Mouse (Mus musculus) liver, embryonic 15.5 days (tissue): Measurements from ENCODE around the gene Lcn12. TPM values are rescaled to one million over a fixed set of nuclear protein-coding genes. Genes with fewer than 3 reads are reported as not detected.

Experiments used
- ATAC-seq: fragments of 200-750 bp; cut with Nextera tagmentation; 2 replicates; pipeline ENCODE4 v1.8.0; 2017; ENCODE audit warnings: moderate number of reproducible peaks, mild to moderate bottlenecking, moderate library complexity; ENCODE audit not compliant: insufficient read depth
- H3K27ac ChIP-seq: fragments of 300-500 bp; sonication (generic); replicated peaks from 2 replicates; pipeline ENCODE4 v1.5.1; 2015; ENCODE audit warnings: mild to moderate bottlenecking, inconsistent platforms
- H3K27me3 ChIP-seq: fragments of 300-500 bp; sonication (generic); 2 replicates; pipeline ENCODE4 v1.6.1; 2015; ENCODE audit warnings: mild to moderate bottlenecking, inconsistent platforms
- H3K36me3 ChIP-seq: fragments of 300-500 bp; sonication (generic); replicated peaks from 2 replicates; pipeline ENCODE4 v1.6.1; 2015; ENCODE audit warnings: moderate library complexity, mild to moderate bottlenecking, inconsistent platforms
- H3K4me1 ChIP-seq: fragments of 300-500 bp; sonication (generic); replicated peaks from 2 replicates; pipeline ENCODE4 v1.6.1; 2015; ENCODE audit warnings: inconsistent platforms
- H3K4me2 ChIP-seq: fragments of 300-500 bp; sonication (generic); 2 replicates; pipeline ENCODE4 v1.6.1; 2015; ENCODE audit warnings: moderate library complexity, mild to moderate bottlenecking, inconsistent platforms
- H3K4me3 ChIP-seq: fragments of 300-500 bp; sonication (generic); replicated peaks from 2 replicates; pipeline ENCODE4 v1.5.1; 2015; ENCODE audit warnings: mild to moderate bottlenecking, inconsistent platforms
- H3K9ac ChIP-seq: fragments of 300-500 bp; sonication (generic); 2 replicates; pipeline ENCODE4 v1.6.1; 2015; ENCODE audit warnings: moderate library complexity, mild to moderate bottlenecking, inconsistent platforms
- H3K9me3 ChIP-seq: fragments of 300-500 bp; sonication (generic); replicated peaks from 2 replicates; pipeline ENCODE4 v1.6.1; 2016; ENCODE audit warnings: inconsistent platforms
- WGBS: fragments of 180-500 bp; shearing (Covaris S2); methylation state at CpG from one replicate; pipeline ENCODE4 v1.1.7; 2015; ENCODE audit warnings: mixed read lengths; ENCODE audit not compliant: insufficient replicate concordance; 5-methylcytosine and 5-hydroxymethylcytosine counted together
- polyA plus RNA-seq: library from polyadenylated mRNA; unstranded; fragments of >200 nt; fragmentation: Nextera tagmentation; extraction: Ambion mirVana; gene quantifications from 2 replicates; pipeline ENCODE4 v1.2.1, GENCODE M21; 2015

Lcn12 gene
- polyA plus RNA-seq, 1 experiment from 2014 or later, result not detected

- no peak overlapping the region for H3K4me3 ChIP-seq
- H3K9ac ChIP-seq, result no peak overlapping the region
- no peaks in the 10 kb centered on the region for H3K27me3 ChIP-seq
- H3K4me2 ChIP-seq, result no peak overlapping the region
- peaks cover 48% of the 10 kb centered on the region for H3K4me1 ChIP-seq
- ATAC-seq, result no peak
- H3K36me3 ChIP-seq, result peaks cover 29% of the 10 kb centered on the region
- H3K9me3 ChIP-seq, result no peaks in the 10 kb centered on the region
- no peak overlapping the region for H3K27ac ChIP-seq
- WGBS, result 80% methylated on average over 1 of the region's 1 CpGs
Measured at GRCm38 (mm10) chr2:25505000-25505399, 11.3 kb upstream of the Lcn12 start.

- Histone ChIP-seq H3K9ac (no peak overlapping the region), H3K4me1 (peaks cover 53% of the 10 kb centered on the region), H3K4me3 (no peak overlapping the region), H3K36me3 (peaks cover 29% of the 10 kb centered on the region), H3K27me3 (no peaks in the 10 kb centered on the region), H3K27ac (no peak overlapping the region), H3K4me2 (no peak overlapping the region), H3K9me3 (no peaks in the 10 kb centered on the region)
- ATAC-seq, result no peak
- WGBS, result 52% methylated on average over 19 of the region's 19 CpGs
Measured at GRCm38 (mm10) chr2:25504538-25504937, 10.8 kb upstream of the Lcn12 start.

- H3K4me3 ChIP-seq, result no peak overlapping the region; the same call in 1 of the 2 replicates
- peaks cover 69% of the 10 kb centered on the region for H3K4me1 ChIP-seq
- H3K27me3 ChIP-seq, result no peaks in the 10 kb centered on the region
- H3K36me3 ChIP-seq, result peaks cover 29% of the 10 kb centered on the region
- peak overlapping the region; percentile 81 for H3K4me2 ChIP-seq
- peak overlapping the region; percentile 80 for H3K27ac ChIP-seq
- WGBS, result 40% methylated on average over 3 of the region's 3 CpGs
- 0 out of 2 replicates have a peak overlapping the region, but pooled peaks have one; percentile 21 for H3K9ac ChIP-seq
- ATAC-seq, result peak; percentile 71
- H3K9me3 ChIP-seq, result no peaks in the 10 kb centered on the region
Measured at GRCm38 (mm10) chr2:25502726-25503125, 9.0 kb upstream of the Lcn12 start.

DNA sequence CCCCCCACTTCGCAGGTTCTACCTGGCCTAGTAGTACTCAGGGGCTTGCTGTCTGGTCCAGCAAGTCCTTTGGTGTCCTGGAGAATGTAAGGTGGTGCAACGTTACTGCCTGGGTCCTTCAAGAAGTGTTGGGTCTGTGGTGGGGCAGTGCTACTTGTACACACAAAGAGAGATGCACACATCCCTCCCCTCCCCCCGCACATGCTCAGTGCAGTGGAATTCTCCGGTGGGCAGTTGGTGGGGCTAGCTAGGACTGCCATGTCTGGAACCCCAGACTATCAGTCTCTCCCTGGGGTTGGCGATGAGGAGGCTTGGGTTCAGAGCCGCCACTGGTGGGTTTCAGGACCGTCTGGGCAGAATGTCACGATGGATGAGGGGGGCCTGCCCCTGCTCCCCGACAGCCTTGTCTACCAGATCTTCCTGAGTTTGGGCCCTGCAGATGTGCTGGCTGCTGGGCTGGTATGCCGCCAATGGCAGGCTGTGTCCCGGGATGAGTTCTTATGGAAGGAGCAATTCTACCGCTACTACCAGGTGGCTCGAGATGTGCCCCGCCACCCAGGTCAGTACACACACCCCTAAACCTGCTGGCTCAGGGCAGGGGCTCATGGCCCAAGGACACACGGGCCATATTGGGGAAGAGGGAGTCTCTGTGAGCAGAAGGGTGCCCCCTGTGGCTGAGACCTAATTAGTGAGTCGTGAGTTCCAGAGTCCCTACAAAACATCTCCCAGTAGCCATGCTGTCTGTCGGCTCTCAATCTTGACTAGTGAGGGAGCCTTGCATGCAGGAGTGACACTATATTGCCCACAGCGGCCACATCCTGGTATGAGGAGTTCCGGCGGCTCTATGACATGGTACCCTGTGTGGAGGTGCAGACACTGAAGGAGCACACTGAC lies 8.1 kb upstream of the Lcn12 start, which contains the start of gene C8g:
TSS of gene C8g (minus strand) at position 127 of the 894 bp plus-strand sequence.
- Histone ChIP-seq H3K4me2 (peak within 1 kb of the TSS; percentile 81), H3K9ac (peak within 1 kb of the TSS; percentile 73), H3K27ac (peak within 1 kb of the TSS; percentile 80), H3K9me3 (no peaks in the 10 kb centered on the region), H3K36me3 (peaks cover 29% of the 10 kb centered on the region), H3K4me3 (peak within 1 kb of the TSS; percentile 69), H3K27me3 (no peaks in the 10 kb centered on the region), H3K4me1 (peaks cover 75% of the 10 kb centered on the region)
- ATAC-seq, result no peak
- WGBS, result 65% methylated on average over 20 of the region's 20 CpGs

DNA sequence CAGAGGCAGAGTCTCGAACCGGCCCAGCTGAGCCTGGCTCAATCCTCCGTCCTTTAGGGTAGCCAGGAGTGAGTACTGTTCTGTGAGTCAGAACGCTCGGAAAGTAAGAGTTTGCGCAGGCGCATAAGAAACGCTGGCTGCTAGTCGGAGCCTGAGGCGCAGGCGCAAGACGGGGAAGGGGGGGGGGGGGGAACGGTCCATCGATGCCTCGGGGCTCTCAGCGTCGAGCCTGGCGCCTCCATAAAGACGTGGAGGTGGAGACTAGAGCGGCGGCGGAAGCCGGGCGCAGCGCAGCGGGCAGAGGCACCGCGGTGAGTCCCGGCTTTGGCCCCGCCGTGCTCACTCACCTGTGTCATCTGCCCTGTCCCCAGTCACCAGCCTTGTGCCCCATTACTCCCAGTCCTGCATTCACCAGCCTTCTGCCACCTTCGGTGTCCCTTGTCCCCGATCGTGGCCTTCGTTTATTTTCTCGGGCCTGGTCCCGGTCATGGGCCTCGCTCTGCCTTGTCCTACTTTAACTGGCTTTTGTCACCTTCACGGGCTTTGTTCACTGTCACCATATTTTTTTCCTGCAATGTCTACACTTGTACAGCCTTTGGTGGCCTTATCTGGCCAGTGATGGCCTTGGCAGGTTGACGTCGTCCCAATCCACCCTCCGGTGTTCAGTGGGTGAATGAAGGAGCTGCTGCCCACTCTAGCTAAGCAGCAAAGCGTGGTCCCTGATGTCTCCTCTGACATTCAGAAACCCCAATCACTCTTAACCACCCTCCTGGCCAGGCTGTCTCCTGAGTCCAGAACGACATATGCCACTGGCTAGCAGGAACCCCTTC lies 7.1 kb upstream of the Lcn12 start, which contains the start of gene Fbxw5:
TSS of gene Fbxw5 (plus strand) at position 175 of the 830 bp plus-strand sequence.
- peak within 1 kb of the TSS; percentile 69 for H3K4me3 ChIP-seq
- H3K9me3 ChIP-seq, result no peaks in the 10 kb centered on the region
- no peaks in the 10 kb centered on the region for H3K27me3 ChIP-seq
- H3K9ac ChIP-seq, result peak within 1 kb of the TSS; percentile 73
- H3K27ac ChIP-seq, result peak within 1 kb of the TSS; percentile 80
- peak; percentile 80 for ATAC-seq
- 1% methylated on average over 37 of the region's 44 CpGs for WGBS
- H3K4me1 ChIP-seq, result peaks cover 75% of the 10 kb centered on the region
- H3K4me2 ChIP-seq, result peak within 1 kb of the TSS; percentile 81
- H3K36me3 ChIP-seq, result peaks cover 29% of the 10 kb centered on the region

GRCm38 (mm10) chr2:25500071-25500575 lies 6.4 kb upstream of the Lcn12 start:
- Histone ChIP-seq H3K4me3 (peak overlapping the region; percentile 69), H3K4me1 (peaks cover 74% of the 10 kb centered on the region), H3K9me3 (no peaks in the 10 kb centered on the region), H3K27me3 (no peaks in the 10 kb centered on the region), H3K9ac (peak overlapping the region; percentile 73), H3K27ac (peak overlapping the region; percentile 69), H3K36me3 (peaks cover 23% of the 10 kb centered on the region), H3K4me2 (peak overlapping the region; percentile 81)
- peak; percentile 35 for ATAC-seq
- 55% methylated on average over 6 of the region's 6 CpGs for WGBS

GRCm38 (mm10) chr2:25498622-25499478 lies 5.1 kb upstream of the Lcn12 start:
- H3K27ac ChIP-seq, result no peak overlapping the region
- H3K36me3 ChIP-seq, result peaks cover 11% of the 10 kb centered on the region
- no peak overlapping the region for H3K9ac ChIP-seq
- peaks cover 61% of the 10 kb centered on the region for H3K4me1 ChIP-seq
- ATAC-seq, result no peak
- H3K4me2 ChIP-seq, result peak overlapping the region; percentile 81
- no peak overlapping the region for H3K4me3 ChIP-seq
- H3K27me3 ChIP-seq, result no peaks in the 10 kb centered on the region
- H3K9me3 ChIP-seq, result no peaks in the 10 kb centered on the region
- WGBS, result 54% methylated on average over 15 of the region's 15 CpGs

DNA sequence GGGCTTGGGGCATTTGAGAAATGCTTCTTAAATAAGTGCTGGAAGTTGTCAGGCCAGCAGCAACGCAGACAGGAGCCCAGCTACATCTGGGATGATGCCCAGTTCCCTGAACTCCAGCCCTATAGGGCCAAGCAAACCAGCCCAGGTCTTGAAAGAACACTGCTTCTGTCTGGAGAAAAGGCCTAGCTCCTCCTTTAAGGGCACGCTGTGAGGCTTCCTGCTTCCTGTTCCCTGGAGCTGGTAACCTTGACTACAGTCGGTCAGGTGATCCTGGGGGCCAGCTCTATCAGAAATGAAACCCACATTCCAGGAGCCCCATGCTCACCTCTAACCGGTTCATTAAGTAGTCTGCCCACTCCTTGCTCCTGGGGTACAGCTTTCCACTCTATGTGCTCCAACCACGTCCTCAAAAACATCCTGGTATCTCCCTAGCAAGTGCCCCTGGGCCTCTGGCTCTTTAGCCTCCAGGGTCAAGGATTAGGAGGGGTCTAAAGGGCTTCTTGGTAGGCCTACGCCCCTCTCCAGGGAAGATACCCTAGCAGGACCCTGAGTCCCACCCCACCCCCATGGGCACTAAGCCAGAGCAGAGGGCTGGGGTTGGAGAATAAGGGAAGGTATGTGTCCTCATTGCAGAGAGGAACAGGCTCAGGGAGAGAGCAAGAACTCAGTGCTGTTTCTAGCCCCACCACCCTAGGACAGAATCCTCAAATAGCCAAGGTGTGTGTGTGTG lies 4.3 kb upstream of the Lcn12 start:
- no peak overlapping the region; the same call in 1 of the 2 replicates for H3K4me2 ChIP-seq
- no peaks in the 10 kb centered on the region for H3K27me3 ChIP-seq
- H3K27ac ChIP-seq, result no peak overlapping the region
- H3K36me3 ChIP-seq, result peaks cover 5% of the 10 kb centered on the region; the same call in 1 of the 2 replicates
- H3K4me1 ChIP-seq, result peaks cover 53% of the 10 kb centered on the region
- no peak overlapping the region for H3K9ac ChIP-seq
- no peak overlapping the region for H3K4me3 ChIP-seq
- H3K9me3 ChIP-seq, result no peaks in the 10 kb centered on the region
- ATAC-seq, result no peak
- WGBS, result 33% methylated on average over 6 of the region's 6 CpGs

- no peaks in the 10 kb centered on the region for H3K9me3 ChIP-seq
- H3K36me3 ChIP-seq, result no peaks in the 10 kb centered on the region
- peaks cover 37% of the 10 kb centered on the region for H3K4me1 ChIP-seq
- no peaks in the 10 kb centered on the region for H3K27me3 ChIP-seq
- ATAC-seq, result no peak
- H3K4me2 ChIP-seq, result no peak overlapping the region
- no peak overlapping the region for H3K4me3 ChIP-seq
- H3K9ac ChIP-seq, result no peak overlapping the region
- 42% methylated on average over 4 of the region's 4 CpGs for WGBS
- H3K27ac ChIP-seq, result no peak overlapping the region
Measured at GRCm38 (mm10) chr2:25496462-25496861, 2.8 kb upstream of the Lcn12 start.

DNA sequence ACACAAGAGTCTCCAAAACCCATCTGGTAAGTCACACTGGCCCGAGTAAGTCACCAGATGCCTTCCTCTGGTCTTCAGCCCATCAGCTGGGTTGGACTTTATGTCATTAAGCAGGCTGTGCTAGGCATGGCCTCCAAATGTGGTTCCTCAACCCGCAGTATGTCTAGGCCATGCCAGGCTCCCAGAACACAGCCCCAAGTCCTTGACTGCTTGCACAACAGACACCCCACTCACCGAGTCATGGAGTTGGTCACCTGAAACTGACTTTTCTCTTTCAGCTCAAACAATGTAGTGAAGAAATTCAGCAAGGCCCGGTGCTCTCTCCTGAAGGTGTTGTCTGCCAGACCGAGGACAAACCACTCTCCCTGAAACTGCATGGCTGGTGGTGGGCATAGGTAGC lies 723 bp downstream of the Lcn12 start:
- WGBS, result 55% methylated on average over 5 of the region's 5 CpGs
- no peaks in the 10 kb centered on the region for H3K9me3 ChIP-seq
- peaks cover 22% of the 10 kb centered on the region for H3K4me1 ChIP-seq
- no peak overlapping the region for H3K4me2 ChIP-seq
- no peaks in the 10 kb centered on the region for H3K27me3 ChIP-seq
- no peak overlapping the region for H3K27ac ChIP-seq
- ATAC-seq, result no peak
- H3K36me3 ChIP-seq, result no peaks in the 10 kb centered on the region
- no peak overlapping the region for H3K9ac ChIP-seq
- H3K4me3 ChIP-seq, result no peak overlapping the region
